Mouse (Mus musculus) heart, embryonic 12.5 days (tissue): ENCODE measurements around the gene Gkap1. TPM values are rescaled to one million over a fixed set of nuclear protein-coding genes. Genes with fewer than 3 reads are reported as not detected.

Source experiments
- ATAC-seq: fragments of 200-750 bp; cut with Nextera tagmentation; 2 replicates; pipeline ENCODE4 v1.8.0; 2017; ENCODE audit warnings: moderate TSS enrichment, moderate library complexity; ENCODE audit not compliant: insufficient number of reproducible peaks, low FRiP score
- H3K27ac ChIP-seq: fragments of 300-500 bp; sonication (generic); 2 replicates; pipeline ENCODE4 v1.5.1; 2016; ENCODE audit warnings: mild to moderate bottlenecking, moderate library complexity; ENCODE audit not compliant: poor library complexity, severe bottlenecking
- H3K27me3 ChIP-seq: fragments of 300-500 bp; sonication (generic); replicated peaks from 2 replicates; pipeline ENCODE4 v1.6.1; 2016; ENCODE audit warnings: mild to moderate bottlenecking, moderate library complexity
- H3K36me3 ChIP-seq: fragments of 300-500 bp; sonication (generic); 2 replicates; pipeline ENCODE4 v1.6.1; 2016; ENCODE audit warnings: mild to moderate bottlenecking, moderate library complexity
- H3K4me1 ChIP-seq: fragments of 300-500 bp; sonication (generic); replicated peaks from 2 replicates; pipeline ENCODE4 v1.6.1; 2016; ENCODE audit warnings: mild to moderate bottlenecking
- H3K4me2 ChIP-seq: fragments of 300-500 bp; sonication (generic); 2 replicates; pipeline ENCODE4 v1.6.1; 2016; ENCODE audit warnings: mild to moderate bottlenecking, moderate library complexity
- H3K4me3 ChIP-seq: fragments of 300-500 bp; sonication (generic); 2 replicates; pipeline ENCODE4 v1.5.1; 2016; ENCODE audit warnings: mild to moderate bottlenecking
- H3K9ac ChIP-seq: fragments of 300-500 bp; sonication (generic); 2 replicates; pipeline ENCODE4 v1.6.1; 2016; ENCODE audit warnings: mild to moderate bottlenecking, moderate library complexity
- H3K9me3 ChIP-seq: fragments of 300-500 bp; sonication (generic); replicated peaks from 2 replicates; pipeline ENCODE4 v1.6.1; 2016; ENCODE audit warnings: mild to moderate bottlenecking, moderate library complexity
- WGBS: fragments of 180-500 bp; shearing (Covaris S2); methylation state at CpG from one replicate; pipeline ENCODE4 v1.1.7; 2016; 5-methylcytosine and 5-hydroxymethylcytosine counted together
- polyA plus RNA-seq: library from polyadenylated mRNA; unstranded; fragments of >200 nt; fragmentation: Nextera tagmentation; extraction: Ambion mirVana; gene quantifications from 2 replicates; pipeline ENCODE4 v1.2.1, GENCODE M21; 2016

Gene Gkap1
- polyA plus RNA-seq, 1 experiment from 2014 or later = 25.4 TPM

- WGBS = 95% methylated on average over 3 of the region's 3 CpGs
- H3K4me2 ChIP-seq = no peak overlapping the region
- H3K9ac ChIP-seq = no peak overlapping the region
- H3K4me1 ChIP-seq = peaks cover 37% of the 10 kb centered on the region
- H3K4me3 ChIP-seq = no peak overlapping the region
- no peak overlapping the region for H3K27ac ChIP-seq
- no peaks in the 10 kb centered on the region for H3K27me3 ChIP-seq
- ATAC-seq = no peak
- peaks cover 13% of the 10 kb centered on the region for H3K36me3 ChIP-seq
- no peaks in the 10 kb centered on the region for H3K9me3 ChIP-seq
Observed at GRCm38 (mm10) chr13:58201908-58202307, 73.6 kb downstream of the Gkap1 start.

- no peak for ATAC-seq
- no peak overlapping the region for H3K9ac ChIP-seq
- 90% methylated on average over 6 of the region's 6 CpGs for WGBS
- H3K27me3 ChIP-seq = no peaks in the 10 kb centered on the region
- no peak overlapping the region for H3K4me3 ChIP-seq
- H3K36me3 ChIP-seq = peaks cover 14% of the 10 kb centered on the region
- H3K4me2 ChIP-seq = no peak overlapping the region
- H3K9me3 ChIP-seq = no peaks in the 10 kb centered on the region
- peaks cover 33% of the 10 kb centered on the region for H3K4me1 ChIP-seq
- H3K27ac ChIP-seq = no peak overlapping the region
Observed at GRCm38 (mm10) chr13:58201343-58201742, 74.2 kb downstream of the Gkap1 start.

GRCm38 (mm10) chr13:58197981-58198640 is 77.4 kb downstream of the Gkap1 start:
- Histone ChIP-seq H3K36me3 (peaks cover 29% of the 10 kb centered on the region), H3K27me3 (no peaks in the 10 kb centered on the region), H3K27ac (no peak overlapping the region), H3K9ac (no peak overlapping the region), H3K4me3 (no peak overlapping the region), H3K4me2 (no peak overlapping the region), H3K4me1 (peaks cover 27% of the 10 kb centered on the region), H3K9me3 (no peaks in the 10 kb centered on the region)
- WGBS = 59% methylated on average over 7 of the region's 7 CpGs
- no peak for ATAC-seq

GRCm38 (mm10) chr13:58197211-58197610 is 78.3 kb downstream of the Gkap1 start:
- 72% methylated on average over 3 of the region's 3 CpGs for WGBS

GRCm38 (mm10) chr13:58194908-58195307 is 80.6 kb downstream of the Gkap1 start:
- no peak overlapping the region for H3K4me3 ChIP-seq
- H3K4me2 ChIP-seq = no peak overlapping the region
- no peak overlapping the region for H3K9ac ChIP-seq
- no peaks in the 10 kb centered on the region for H3K27me3 ChIP-seq
- H3K27ac ChIP-seq = no peak overlapping the region
- no peaks in the 10 kb centered on the region for H3K9me3 ChIP-seq
- peaks cover 17% of the 10 kb centered on the region for H3K4me1 ChIP-seq
- no peak for ATAC-seq
- H3K36me3 ChIP-seq = peaks cover 56% of the 10 kb centered on the region
- 83% methylated on average over 3 of the region's 3 CpGs for WGBS

More at GRCm38 (mm10) chr13:58197211-58197610, 78.3 kb downstream of the Gkap1 start:
- H3K9ac ChIP-seq = no peak overlapping the region
- H3K9me3 ChIP-seq = no peaks in the 10 kb centered on the region
- H3K4me2 ChIP-seq = no peak overlapping the region
- no peak for ATAC-seq
- H3K27me3 ChIP-seq = no peaks in the 10 kb centered on the region
- H3K4me3 ChIP-seq = no peak overlapping the region
- H3K4me1 ChIP-seq = peaks cover 25% of the 10 kb centered on the region
- H3K36me3 ChIP-seq = peaks cover 35% of the 10 kb centered on the region
- H3K27ac ChIP-seq = no peak overlapping the region

- Histone ChIP-seq H3K4me2 (no peak overlapping the region), H3K36me3 (peaks cover 55% of the 10 kb centered on the region), H3K27ac (no peak overlapping the region), H3K9me3 (no peaks in the 10 kb centered on the region), H3K4me1 (peaks cover 10% of the 10 kb centered on the region), H3K9ac (no peak overlapping the region), H3K4me3 (no peak overlapping the region), H3K27me3 (no peaks in the 10 kb centered on the region)
- ATAC-seq = no peak
- 96% methylated on average over 3 of the region's 3 CpGs for WGBS
Observed at GRCm38 (mm10) chr13:58193221-58193620, 82.3 kb downstream of the Gkap1 start.

GRCm38 (mm10) chr13:58192146-58192545 is 83.4 kb downstream of the Gkap1 start:
- no peaks in the 10 kb centered on the region for H3K9me3 ChIP-seq
- no peak overlapping the region for H3K27ac ChIP-seq
- H3K4me3 ChIP-seq = no peak overlapping the region
- H3K9ac ChIP-seq = no peak overlapping the region
- no peaks in the 10 kb centered on the region for H3K27me3 ChIP-seq
- WGBS = 90% methylated on average over 6 of the region's 6 CpGs
- peaks cover 51% of the 10 kb centered on the region for H3K36me3 ChIP-seq
- H3K4me1 ChIP-seq = peaks cover 5% of the 10 kb centered on the region; the same call in 1 of the 2 replicates
- H3K4me2 ChIP-seq = no peak overlapping the region
- ATAC-seq = no peak

- Histone ChIP-seq H3K4me2 (no peak overlapping the region), H3K4me1 (0 out of 2 replicates have a peak, but pooled peaks cover 3% of the 10 kb centered on the region), H3K36me3 (peaks cover 53% of the 10 kb centered on the region), H3K9me3 (no peaks in the 10 kb centered on the region), H3K4me3 (no peak overlapping the region), H3K27me3 (no peaks in the 10 kb centered on the region), H3K27ac (no peak overlapping the region), H3K9ac (no peak overlapping the region)
- WGBS = 95% methylated on average over 14 of the region's 14 CpGs
- ATAC-seq = no peak
Observed at GRCm38 (mm10) chr13:58191516-58191915, 84.0 kb downstream of the Gkap1 start.

- Histone ChIP-seq H3K27me3 (no peaks in the 10 kb centered on the region), H3K4me3 (no peak overlapping the region), H3K4me2 (no peak overlapping the region), H3K36me3 (peaks cover 49% of the 10 kb centered on the region), H3K4me1 (0 out of 2 replicates have a peak, but pooled peaks cover 3% of the 10 kb centered on the region), H3K27ac (no peak overlapping the region), H3K9ac (no peak overlapping the region), H3K9me3 (no peaks in the 10 kb centered on the region)
- ATAC-seq = no peak
- 84% methylated on average over 5 of the region's 5 CpGs for WGBS
Observed at GRCm38 (mm10) chr13:58189473-58189872, 86.0 kb downstream of the Gkap1 start.

GRCm38 (mm10) chr13:58188412-58188811 is 87.1 kb downstream of the Gkap1 start:
- Histone ChIP-seq H3K9me3 (no peaks in the 10 kb centered on the region), H3K4me3 (no peak overlapping the region), H3K27me3 (no peaks in the 10 kb centered on the region), H3K36me3 (peaks cover 53% of the 10 kb centered on the region), H3K4me2 (no peak overlapping the region), H3K4me1 (0 out of 2 replicates have a peak, but pooled peaks cover 3% of the 10 kb centered on the region), H3K9ac (no peak overlapping the region), H3K27ac (no peak overlapping the region)
- no peak for ATAC-seq
- 63% methylated on average over 4 of the region's 4 CpGs for WGBS

- no peak for ATAC-seq
- WGBS = 88% methylated on average over 3 of the region's 3 CpGs
- peaks cover 54% of the 10 kb centered on the region for H3K36me3 ChIP-seq
Observed at GRCm38 (mm10) chr13:58187751-58188150, 87.7 kb downstream of the Gkap1 start.

GRCm38 (mm10) chr13:58186281-58186680 is 89.2 kb downstream of the Gkap1 start:
- 81% methylated on average over 8 of the region's 8 CpGs for WGBS
- H3K9ac ChIP-seq = no peak overlapping the region
- no peak overlapping the region for H3K4me3 ChIP-seq
- H3K4me1 ChIP-seq = 0 out of 2 replicates have a peak, but pooled peaks cover 3% of the 10 kb centered on the region
- H3K27me3 ChIP-seq = no peaks in the 10 kb centered on the region
- ATAC-seq = no peak
- H3K36me3 ChIP-seq = peaks cover 45% of the 10 kb centered on the region
- no peak overlapping the region for H3K27ac ChIP-seq
- H3K9me3 ChIP-seq = no peaks in the 10 kb centered on the region
- no peak overlapping the region for H3K4me2 ChIP-seq

More at GRCm38 (mm10) chr13:58187751-58188150, 87.7 kb downstream of the Gkap1 start:
- 0 out of 2 replicates have a peak, but pooled peaks cover 3% of the 10 kb centered on the region for H3K4me1 ChIP-seq
- no peak overlapping the region for H3K27ac ChIP-seq
- no peaks in the 10 kb centered on the region for H3K27me3 ChIP-seq
- no peak overlapping the region for H3K9ac ChIP-seq
- no peaks in the 10 kb centered on the region for H3K9me3 ChIP-seq
- H3K4me3 ChIP-seq = no peak overlapping the region
- no peak overlapping the region for H3K4me2 ChIP-seq
